Mouse (Mus musculus): ENCODE results near the gene Trim47.

DNA sequence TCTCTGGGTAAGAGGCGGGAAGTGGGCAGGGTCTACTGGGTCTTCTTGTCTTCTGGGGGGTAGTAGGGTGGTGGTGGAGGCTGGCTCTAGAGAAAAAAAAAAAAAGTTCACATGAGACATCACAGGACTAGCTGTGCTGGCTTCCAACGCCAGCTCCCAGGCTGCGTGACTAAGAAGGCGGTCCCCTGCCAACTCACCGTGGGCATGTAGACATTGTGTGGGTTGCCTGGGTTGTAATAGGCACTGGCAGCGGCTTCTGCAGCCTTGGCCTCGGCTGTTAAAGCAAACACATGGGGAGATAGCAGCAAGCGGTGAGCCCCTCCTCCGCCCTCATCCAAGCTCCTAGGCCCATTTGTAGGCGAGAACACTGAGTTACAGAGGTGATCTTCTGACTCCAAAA is 47.5 kb downstream of the Trim47 start:
- TF ChIP-seq GATA1 (IDR thresholded peaks at IDR 0.05; ENCODE audit: low read length): no peak
- TF ChIP-seq TAL1 (IDR thresholded peaks at IDR 0.05; ENCODE audit: low read length): no peak
